23 mouse cellular contexts compared by ENCODE assay signal in genomic region chr10:71094707-71095254, GRCm38 (mm10).
DNase-seq lines count a peak whose midpoint lies in the region; ATAC-seq and TF ChIP-seq lines count a peak whose summit lies in the region.
"Had no signal": no experiment of that assay in that cellular context is flagged by ENCODE, and none has a peak within 500 bp of the region (broad histone marks: within the 10 kb centered on the region; RNA-seq: fewer than 3 reads in every experiment).

No protein-coding gene starts in this region.

- no peak for TF ChIP-seq POLR2A in limb, embryonic 14.5 days (IDR thresholded peaks at IDR 0.05; ENCODE audit: borderline replicate concordance, extremely low read depth, insufficient read depth, insufficient read length)

- TF ChIP-seq EP300 in lung, postnatal 0 days (IDR thresholded peaks at IDR 0.05) = no peak

- H3K4me2 ChIP-seq in embryonic facial prominence, embryonic 13.5 days = peak overlapping the region; percentile 11; the same call in 1 of the 2 replicates
- H3K4me2 ChIP-seq in embryonic facial prominence, embryonic 14.5 days (ENCODE audit: low read depth, low read length) = no peak overlapping the region; the same call in 1 of the 2 replicates
- no peak overlapping the region for H3K4me2 ChIP-seq in limb, embryonic 14.5 days (replicated peaks; ENCODE audit: low read depth, low read length, severe bottlenecking)
- H3K4me2 ChIP-seq in lung, postnatal 0 days (replicated peaks; ENCODE audit: low read depth, low read length) = no peak overlapping the region
- H3K4me2 ChIP-seq: embryonic facial prominence, embryonic 12.5 days; heart, embryonic 13.5 days; hindbrain, embryonic 13.5 days had no signal

- H3K9me3 ChIP-seq in embryonic facial prominence, embryonic 13.5 days = no peaks in the 10 kb centered on the region
- H3K9me3 ChIP-seq in embryonic facial prominence, embryonic 10.5 days = no peaks in the 10 kb centered on the region
- H3K9me3 ChIP-seq in embryonic facial prominence, embryonic 14.5 days (ENCODE audit: control insufficient read depth, low read length) = no peaks in the 10 kb centered on the region
- H3K9me3 ChIP-seq in limb, embryonic 10.5 days (replicated peaks) = no peaks in the 10 kb centered on the region
- no peaks in the 10 kb centered on the region for H3K9me3 ChIP-seq in limb, embryonic 14.5 days (ENCODE audit: control insufficient read depth, low read length)
- H3K9me3 ChIP-seq in lung, postnatal 0 days (ENCODE audit: low read length) = no peaks in the 10 kb centered on the region
- H3K9me3 ChIP-seq: embryonic facial prominence, embryonic 12.5 days; forebrain, embryonic 10.5 days; heart, embryonic 13.5 days; hindbrain, embryonic 13.5 days had no signal

- no peaks in the 10 kb centered on the region for H3K36me3 ChIP-seq in embryonic facial prominence, embryonic 13.5 days
- H3K36me3 ChIP-seq in embryonic facial prominence, embryonic 10.5 days (replicated peaks) = no peaks in the 10 kb centered on the region
- H3K36me3 ChIP-seq in embryonic facial prominence, embryonic 14.5 days (ENCODE audit: control insufficient read depth, insufficient read depth, low read length) = no peaks in the 10 kb centered on the region
- no peaks in the 10 kb centered on the region for H3K36me3 ChIP-seq in limb, embryonic 10.5 days
- H3K36me3 ChIP-seq in limb, embryonic 14.5 days (ENCODE audit: control insufficient read depth, insufficient read depth, low read length) = no peaks in the 10 kb centered on the region
- H3K36me3 ChIP-seq in lung, postnatal 0 days (ENCODE audit: insufficient read depth, low read length) = no peaks in the 10 kb centered on the region
- H3K36me3 ChIP-seq: embryonic facial prominence, embryonic 12.5 days; forebrain, embryonic 10.5 days; G1E; hindbrain, embryonic 13.5 days had no signal

- DNase-seq in embryonic facial prominence, embryonic 10.5 days (ENCODE audit: low spot score) = no peak
- no peak for DNase-seq in embryonic facial prominence, embryonic 14.5 days (ENCODE audit: low spot score)
- DNase-seq in limb, embryonic 10.5 days (ENCODE audit: low spot score) = peak; percentile 33
- no peak for DNase-seq in limb, embryonic 14.5 days (ENCODE audit: low spot score)
- no peak for DNase-seq in frontal cortex, postnatal 36 days (ENCODE audit: low spot score in 2 of 2)
- no peak for DNase-seq in lung, postnatal 0 days (ENCODE audit: low spot score)
- DNase-seq: adrenal gland, postnatal 10 days; B cell, adult 2 months; cerebellum, adult 11 months; cerebellum, adult 8-10 months; cerebellum, postnatal 14 days; embryo, embryonic 11 days; heart, postnatal 4 days had no signal

- H3K27ac ChIP-seq in embryonic facial prominence, embryonic 13.5 days = peak overlapping the region; percentile 57
- no peak overlapping the region for H3K27ac ChIP-seq in embryonic facial prominence, embryonic 10.5 days (replicated peaks)
- peak overlapping the region; percentile 67 for H3K27ac ChIP-seq in embryonic facial prominence, embryonic 14.5 days (replicated peaks; ENCODE audit: low read depth, low read length)
- peak overlapping the region; percentile 61; the same call in 1 of the 2 replicates for H3K27ac ChIP-seq in limb, embryonic 10.5 days
- H3K27ac ChIP-seq in limb, embryonic 14.5 days (replicated peaks; ENCODE audit: low read depth, low read length) = peak overlapping the region; percentile 49; the same call in 1 of the 2 replicates
- no peak overlapping the region for H3K27ac ChIP-seq in lung, postnatal 0 days (ENCODE audit: low read length)
- H3K27ac ChIP-seq: forebrain, embryonic 10.5 days; heart, embryonic 13.5 days; hindbrain, embryonic 13.5 days; hindbrain, postnatal 0 days had no signal

- ATAC-seq in embryonic facial prominence, embryonic 13.5 days (ENCODE audit: insufficient number of reproducible peaks, insufficient read depth, low FRiP score, low TSS enrichment, low read depth) = no peak
- no peak for ATAC-seq in embryonic facial prominence, embryonic 14.5 days (ENCODE audit: low read depth)
- no peak for ATAC-seq in limb, embryonic 14.5 days (ENCODE audit: low FRiP score, low read depth)
- no peak for ATAC-seq in lung, postnatal 0 days
- ATAC-seq: CD4-positive, CD25-positive, alpha-beta regulatory T cell, adult 4 months; forebrain, embryonic 14.5 days; hindbrain, postnatal 0 days had no signal

- TF ChIP-seq CTCF in lung, postnatal 0 days (IDR thresholded peaks at IDR 0.05) = no peak

- H3K4me3 ChIP-seq in embryonic facial prominence, embryonic 13.5 days = no peak overlapping the region
- no peak overlapping the region for H3K4me3 ChIP-seq in embryonic facial prominence, embryonic 10.5 days
- no peak overlapping the region for H3K4me3 ChIP-seq in embryonic facial prominence, embryonic 14.5 days (ENCODE audit: low read depth, low read length)
- no peak overlapping the region for H3K4me3 ChIP-seq in limb, embryonic 10.5 days
- H3K4me3 ChIP-seq in limb, embryonic 14.5 days (replicated peaks; ENCODE audit: low read length) = no peak overlapping the region
- H3K4me3 ChIP-seq in lung, postnatal 0 days (ENCODE audit: low read depth, low read length) = no peak overlapping the region
- H3K4me3 ChIP-seq: embryonic facial prominence, embryonic 12.5 days; erythroblast, embryonic 14.5 days; forebrain, embryonic 10.5 days; heart, embryonic 13.5 days; hindbrain, embryonic 13.5 days had no signal

- 41% methylated on average over 8 of the region's 8 CpGs for WGBS in embryonic facial prominence, embryonic 13.5 days
- WGBS in embryonic facial prominence, embryonic 10.5 days = 79% methylated on average over 8 of the region's 8 CpGs
- 51% methylated on average over 8 of the region's 8 CpGs for WGBS in embryonic facial prominence, embryonic 14.5 days
- 63% methylated on average over 8 of the region's 8 CpGs for WGBS in limb, embryonic 10.5 days
- 22% methylated on average over 8 of the region's 8 CpGs for WGBS in limb, embryonic 14.5 days
- WGBS in lung, postnatal 0 days = 81% methylated on average over 8 of the region's 8 CpGs

- no peak overlapping the region for H3K9ac ChIP-seq in embryonic facial prominence, embryonic 13.5 days
- no peak overlapping the region for H3K9ac ChIP-seq in embryonic facial prominence, embryonic 14.5 days (ENCODE audit: low read depth, low read length)
- H3K9ac ChIP-seq in limb, embryonic 14.5 days (ENCODE audit: low read depth, low read length, severe bottlenecking) = no peak overlapping the region
- H3K9ac ChIP-seq in lung, postnatal 0 days (replicated peaks; ENCODE audit: low read depth) = no peak overlapping the region
- H3K9ac ChIP-seq: embryonic facial prominence, embryonic 12.5 days; heart, embryonic 13.5 days; hindbrain, embryonic 13.5 days had no signal

- peaks cover 19% of the 10 kb centered on the region for H3K4me1 ChIP-seq in embryonic facial prominence, embryonic 13.5 days
- no peaks in the 10 kb centered on the region; the same call in none of the 2 replicates for H3K4me1 ChIP-seq in embryonic facial prominence, embryonic 10.5 days
- peaks cover 7% of the 10 kb centered on the region for H3K4me1 ChIP-seq in embryonic facial prominence, embryonic 14.5 days (ENCODE audit: control insufficient read depth, insufficient read depth, low read length)
- H3K4me1 ChIP-seq in limb, embryonic 10.5 days = peaks cover 31% of the 10 kb centered on the region
- H3K4me1 ChIP-seq in limb, embryonic 14.5 days (ENCODE audit: control insufficient read depth, insufficient read depth, low read length) = peaks cover 14% of the 10 kb centered on the region; the same call in 1 of the 2 replicates
- H3K4me1 ChIP-seq in lung, postnatal 0 days (ENCODE audit: insufficient read depth, low read depth, low read length) = no peaks in the 10 kb centered on the region
- H3K4me1 ChIP-seq: forebrain, embryonic 10.5 days; heart, embryonic 13.5 days; hindbrain, embryonic 13.5 days had no signal

- H3K27me3 ChIP-seq in embryonic facial prominence, embryonic 13.5 days = no peaks in the 10 kb centered on the region
- H3K27me3 ChIP-seq in embryonic facial prominence, embryonic 10.5 days (replicated peaks; ENCODE audit: low read depth, poor library complexity, severe bottlenecking) = no peaks in the 10 kb centered on the region
- no peaks in the 10 kb centered on the region for H3K27me3 ChIP-seq in embryonic facial prominence, embryonic 14.5 days (replicated peaks; ENCODE audit: control insufficient read depth, insufficient read depth, low read length)
- no peaks in the 10 kb centered on the region for H3K27me3 ChIP-seq in limb, embryonic 10.5 days (ENCODE audit: low read depth, poor library complexity, severe bottlenecking)
- no peaks in the 10 kb centered on the region for H3K27me3 ChIP-seq in limb, embryonic 14.5 days (ENCODE audit: control insufficient read depth, insufficient read depth, low read length)
- no peaks in the 10 kb centered on the region for H3K27me3 ChIP-seq in lung, postnatal 0 days (replicated peaks; ENCODE audit: insufficient read depth, low read length)
- H3K27me3 ChIP-seq: embryonic facial prominence, embryonic 12.5 days; heart, embryonic 13.5 days; hindbrain, embryonic 13.5 days had no signal

Comparison
In these comparisons a context has a peak if more than half of its experiments do, and no peak if none do; other contexts are left out.
1. H3K27ac ChIP-seq: peak in embryonic facial prominence, embryonic 13.5 days (single experiment), embryonic facial prominence, embryonic 14.5 days (single experiment), limb, embryonic 10.5 days (single experiment) and limb, embryonic 14.5 days (single experiment); none in embryonic facial prominence, embryonic 10.5 days (single experiment) and lung, postnatal 0 days (single experiment).